Mouse (Mus musculus): ENCODE data around the gene St14.
"Not testable (repeated sequence)": the region's sequence is repeated elsewhere in the genome, so short reads cannot be mapped to it uniquely, and the experiment has no call there.

Gene St14

GRCm38 (mm10) chr9:31131205-31131968, at the start of gene St14:
Gene St14, minus strand, starts transcription at chr9:31131853.
- no peak for DNase-seq (ENCODE audit: low spot score)

GRCm38 (mm10) chr9:31177692-31178091, 46.0 kb upstream of the St14 start:
- no peak for DNase-seq (ENCODE audit: low spot score)

- DNase-seq (ENCODE audit: low spot score) = peak; percentile 80
These were observed 44.9 kb upstream of the St14 start for GRCm38 (mm10) chr9:31176379-31177130.

GRCm38 (mm10) chr9:31175978-31176377, 44.3 kb upstream of the St14 start:
- no peak for DNase-seq (ENCODE audit: low spot score)

- no peak for DNase-seq (ENCODE audit: low spot score)
These were observed 43.7 kb upstream of the St14 start for GRCm38 (mm10) chr9:31175346-31175745.

GRCm38 (mm10) chr9:31168356-31169093, 36.9 kb upstream of the St14 start:
- DNase-seq (ENCODE audit: low spot score) = no peak

- no peak for DNase-seq (ENCODE audit: low spot score)
These were observed 35.7 kb upstream of the St14 start for GRCm38 (mm10) chr9:31167305-31167704.

GRCm38 (mm10) chr9:31165505-31165904, 33.9 kb upstream of the St14 start:
- DNase-seq (ENCODE audit: low spot score) = not testable (repeated sequence)

GRCm38 (mm10) chr9:31163327-31163726, 31.7 kb upstream of the St14 start:
- no peak for DNase-seq (ENCODE audit: low spot score)

- DNase-seq (ENCODE audit: low spot score) = peak; percentile 60
These were observed 31.3 kb upstream of the St14 start for GRCm38 (mm10) chr9:31162911-31163310.

GRCm38 (mm10) chr9:31159910-31160309, 28.3 kb upstream of the St14 start:
- DNase-seq (ENCODE audit: low spot score) = no peak

GRCm38 (mm10) chr9:31156594-31156993, 24.9 kb upstream of the St14 start:
- DNase-seq (ENCODE audit: low spot score) = no peak

GRCm38 (mm10) chr9:31151050-31151449, 19.4 kb upstream of the St14 start:
- DNase-seq (ENCODE audit: low spot score) = peak; percentile 83

- no peak for DNase-seq (ENCODE audit: low spot score)
These were observed 16.5 kb upstream of the St14 start for GRCm38 (mm10) chr9:31148135-31148534.

- no peak for DNase-seq (ENCODE audit: low spot score)
These were observed 13.7 kb upstream of the St14 start for GRCm38 (mm10) chr9:31145272-31145925.

GRCm38 (mm10) chr9:31142924-31143323, 11.3 kb upstream of the St14 start:
- DNase-seq (ENCODE audit: low spot score) = no peak

- DNase-seq (ENCODE audit: low spot score) = no peak
These were observed 1.5 kb upstream of the St14 start for GRCm38 (mm10) chr9:31133131-31133530.

GRCm38 (mm10) chr9:31130357-31131204, 1.1 kb downstream of the St14 start:
- no peak for DNase-seq (ENCODE audit: low spot score)

GRCm38 (mm10) chr9:31129956-31130355, 1.7 kb downstream of the St14 start:
- DNase-seq (ENCODE audit: low spot score) = no peak

GRCm38 (mm10) chr9:31127876-31128465, 3.7 kb downstream of the St14 start:
- DNase-seq (ENCODE audit: low spot score) = no peak

GRCm38 (mm10) chr9:31126079-31126478, 5.6 kb downstream of the St14 start:
- DNase-seq (ENCODE audit: low spot score) = no peak
